Mouse (Mus musculus) heart, embryonic 15.5 days (tissue): ENCODE data around the gene Tctex1d1. TPM values are rescaled to one million over a fixed set of nuclear protein-coding genes. Genes with fewer than 3 reads are reported as not detected.

Experiments used
- ATAC-seq: fragments of 200-750 bp; cut with Nextera tagmentation; replicated peaks from 2 replicates; pipeline ENCODE4 v1.8.0; 2017; ENCODE audit warnings: low read depth, moderate TSS enrichment; ENCODE audit not compliant: insufficient number of reproducible peaks, insufficient read depth, low FRiP score
- H3K27ac ChIP-seq: fragments of 300-500 bp; sonication (generic); 2 replicates; pipeline ENCODE4 v1.5.1; 2015; ENCODE audit warnings: mild to moderate bottlenecking, inconsistent platforms
- H3K27me3 ChIP-seq: fragments of 300-500 bp; sonication (generic); 2 replicates; pipeline ENCODE4 v1.6.1; 2015; ENCODE audit warnings: inconsistent platforms
- H3K36me3 ChIP-seq: fragments of 300-500 bp; sonication (generic); 2 replicates; pipeline ENCODE4 v1.6.1; 2015; ENCODE audit warnings: mild to moderate bottlenecking, inconsistent platforms
- H3K4me1 ChIP-seq: fragments of 300-500 bp; sonication (generic); replicated peaks from 2 replicates; pipeline ENCODE4 v1.6.1; 2015; ENCODE audit warnings: inconsistent platforms
- H3K4me2 ChIP-seq: fragments of 300-500 bp; sonication (generic); 2 replicates; pipeline ENCODE4 v1.6.1; 2015; ENCODE audit warnings: inconsistent platforms, mild to moderate bottlenecking, moderate library complexity
- H3K4me3 ChIP-seq: fragments of 300-500 bp; sonication (generic); 2 replicates; pipeline ENCODE4 v1.5.1; 2015; ENCODE audit warnings: mild to moderate bottlenecking, inconsistent platforms
- H3K9ac ChIP-seq: fragments of 300-500 bp; sonication (generic); 2 replicates; pipeline ENCODE4 v1.6.1; 2015; ENCODE audit warnings: mild to moderate bottlenecking, inconsistent platforms
- H3K9me3 ChIP-seq: fragments of 300-500 bp; sonication (generic); replicated peaks from 2 replicates; pipeline ENCODE4 v1.6.1; 2016; ENCODE audit warnings: inconsistent platforms
- WGBS: fragments of 180-500 bp; shearing (Covaris S2); methylation state at CpG from one replicate; pipeline ENCODE4 v1.1.7; 2015; ENCODE audit warnings: mixed read lengths; 5-methylcytosine and 5-hydroxymethylcytosine counted together
- polyA plus RNA-seq: library from polyadenylated mRNA; unstranded; fragments of >200 nt; fragmentation: Nextera tagmentation; extraction: Ambion mirVana; gene quantifications from 2 replicates; pipeline ENCODE4 v1.2.1, GENCODE M21; 2015

The Tctex1d1 gene
- polyA plus RNA-seq = 1.1 TPM in 1 of 2 replicates, not detected in the other

- no peaks in the 10 kb centered on the region for H3K36me3 ChIP-seq
- H3K4me2 ChIP-seq = peak within 1 kb of the TSS; percentile 81
- H3K27me3 ChIP-seq = peaks cover 11% of the 10 kb centered on the region
- 4% methylated on average over 13 of the region's 13 CpGs for WGBS
- peaks cover 10% of the 10 kb centered on the region for H3K4me1 ChIP-seq
- no peak within 1 kb of the TSS for H3K27ac ChIP-seq
- 0 out of 2 replicates have a peak, but pooled peaks have one; percentile 35 for ATAC-seq
- H3K9me3 ChIP-seq = no peaks in the 10 kb centered on the region
- 0 out of 2 replicates have a peak within 1 kb of the TSS, but pooled peaks have one; percentile 8 for H3K9ac ChIP-seq
- peak within 1 kb of the TSS; percentile 44 for H3K4me3 ChIP-seq
Measured at GRCm38 (mm10) chr4:102978440-102978839, at the start of gene Tctex1d1. Gene Tctex1d1, plus strand, starts transcription at chr4:102978606.

- no peaks in the 10 kb centered on the region for H3K27me3 ChIP-seq
- WGBS = 37% methylated on average over 3 of the region's 4 CpGs
- no peak overlapping the region for H3K9ac ChIP-seq
- no peak overlapping the region for H3K4me2 ChIP-seq
- H3K27ac ChIP-seq = no peak overlapping the region
- H3K36me3 ChIP-seq = no peaks in the 10 kb centered on the region
- no peaks in the 10 kb centered on the region for H3K9me3 ChIP-seq
- H3K4me3 ChIP-seq = no peak overlapping the region
- no peaks in the 10 kb centered on the region for H3K4me1 ChIP-seq
- no peak for ATAC-seq
Measured at GRCm38 (mm10) chr4:102929491-102929890, 48.9 kb upstream of the Tctex1d1 start.

- WGBS = 71% methylated on average over 7 of the region's 7 CpGs
- no peak overlapping the region for H3K27ac ChIP-seq
- no peaks in the 10 kb centered on the region for H3K9me3 ChIP-seq
- H3K27me3 ChIP-seq = no peaks in the 10 kb centered on the region
- ATAC-seq = no peak
- H3K4me3 ChIP-seq = no peak overlapping the region
- H3K9ac ChIP-seq = no peak overlapping the region
- H3K4me2 ChIP-seq = no peak overlapping the region
- no peaks in the 10 kb centered on the region for H3K36me3 ChIP-seq
- no peaks in the 10 kb centered on the region for H3K4me1 ChIP-seq
Measured at GRCm38 (mm10) chr4:102930679-102931078, 47.7 kb upstream of the Tctex1d1 start.

GRCm38 (mm10) chr4:102940266-102940665 is 38.1 kb upstream of the Tctex1d1 start:
- H3K27me3 ChIP-seq = no peaks in the 10 kb centered on the region
- 75% methylated on average over 3 of the region's 3 CpGs for WGBS
- no peaks in the 10 kb centered on the region for H3K36me3 ChIP-seq
- ATAC-seq = no peak
- no peaks in the 10 kb centered on the region for H3K9me3 ChIP-seq
- H3K4me1 ChIP-seq = no peaks in the 10 kb centered on the region
- H3K27ac ChIP-seq = no peak overlapping the region
- no peak overlapping the region for H3K4me3 ChIP-seq
- no peak overlapping the region for H3K4me2 ChIP-seq
- no peak overlapping the region for H3K9ac ChIP-seq

- no peak overlapping the region for H3K9ac ChIP-seq
- 73% methylated on average over 4 of the region's 4 CpGs for WGBS
- H3K4me3 ChIP-seq = no peak overlapping the region
- H3K4me1 ChIP-seq = no peaks in the 10 kb centered on the region
- H3K9me3 ChIP-seq = no peaks in the 10 kb centered on the region
- no peaks in the 10 kb centered on the region for H3K36me3 ChIP-seq
- no peak for ATAC-seq
- no peaks in the 10 kb centered on the region for H3K27me3 ChIP-seq
- H3K27ac ChIP-seq = no peak overlapping the region
- H3K4me2 ChIP-seq = no peak overlapping the region
Measured at GRCm38 (mm10) chr4:102940738-102941137, 37.7 kb upstream of the Tctex1d1 start.

- H3K27ac ChIP-seq = no peak overlapping the region
- no peaks in the 10 kb centered on the region for H3K4me1 ChIP-seq
- H3K9me3 ChIP-seq = no peaks in the 10 kb centered on the region
- ATAC-seq = no peak
- H3K4me3 ChIP-seq = no peak overlapping the region
- H3K36me3 ChIP-seq = no peaks in the 10 kb centered on the region
- no peak overlapping the region for H3K4me2 ChIP-seq
- H3K9ac ChIP-seq = no peak overlapping the region
- H3K27me3 ChIP-seq = no peaks in the 10 kb centered on the region
- WGBS = 51% methylated on average over 6 of the region's 6 CpGs
Measured at GRCm38 (mm10) chr4:102944325-102944724, 34.1 kb upstream of the Tctex1d1 start.

- no peak overlapping the region for H3K4me3 ChIP-seq
- H3K9ac ChIP-seq = no peak overlapping the region
- no peak overlapping the region for H3K4me2 ChIP-seq
- H3K27ac ChIP-seq = no peak overlapping the region
- H3K4me1 ChIP-seq = peaks cover 4% of the 10 kb centered on the region; the same call in 1 of the 2 replicates
- H3K27me3 ChIP-seq = no peaks in the 10 kb centered on the region
- no peaks in the 10 kb centered on the region for H3K36me3 ChIP-seq
- no peak for ATAC-seq
- H3K9me3 ChIP-seq = no peaks in the 10 kb centered on the region
- WGBS = 59% methylated on average over 2 of the region's 2 CpGs
Measured at GRCm38 (mm10) chr4:102952476-102952875, 25.9 kb upstream of the Tctex1d1 start.

GRCm38 (mm10) chr4:102955294-102955956 is 23.0 kb upstream of the Tctex1d1 start:
- Histone ChIP-seq H3K4me2 (peak overlapping the region; percentile 45), H3K4me3 (0 out of 2 replicates have a peak overlapping the region, but pooled peaks have one; percentile 8), H3K36me3 (no peaks in the 10 kb centered on the region), H3K9me3 (no peaks in the 10 kb centered on the region), H3K27ac (no peak overlapping the region), H3K4me1 (peaks cover 4% of the 10 kb centered on the region; the same call in 1 of the 2 replicates), H3K9ac (no peak overlapping the region), H3K27me3 (no peaks in the 10 kb centered on the region)
- WGBS = 57% methylated on average over 17 of the region's 17 CpGs
- ATAC-seq = no peak

- Histone ChIP-seq H3K36me3 (no peaks in the 10 kb centered on the region), H3K4me2 (no peak overlapping the region), H3K4me3 (no peak overlapping the region), H3K9ac (no peak overlapping the region), H3K4me1 (peaks cover 4% of the 10 kb centered on the region; the same call in 1 of the 2 replicates), H3K27me3 (no peaks in the 10 kb centered on the region), H3K27ac (no peak overlapping the region), H3K9me3 (no peaks in the 10 kb centered on the region)
- WGBS = 85% methylated on average over 5 of the region's 5 CpGs
- no peak for ATAC-seq
Measured at GRCm38 (mm10) chr4:102959409-102959808, 19.0 kb upstream of the Tctex1d1 start.

- 34% methylated on average over 3 of the region's 3 CpGs for WGBS
- no peak overlapping the region for H3K4me2 ChIP-seq
Measured at GRCm38 (mm10) chr4:102964174-102964573, 14.2 kb upstream of the Tctex1d1 start.

GRCm38 (mm10) chr4:102967811-102968210 is 10.6 kb upstream of the Tctex1d1 start:
- Histone ChIP-seq H3K9me3 (no peaks in the 10 kb centered on the region), H3K27ac (no peak overlapping the region), H3K27me3 (no peaks in the 10 kb centered on the region), H3K4me1 (no peaks in the 10 kb centered on the region), H3K36me3 (no peaks in the 10 kb centered on the region), H3K4me3 (no peak overlapping the region), H3K4me2 (no peak overlapping the region), H3K9ac (no peak overlapping the region)
- 83% methylated on average over 15 of the region's 15 CpGs for WGBS
- no peak for ATAC-seq

More at GRCm38 (mm10) chr4:102964174-102964573, 14.2 kb upstream of the Tctex1d1 start:
- no peaks in the 10 kb centered on the region for H3K9me3 ChIP-seq
- no peak overlapping the region for H3K9ac ChIP-seq
- ATAC-seq = no peak
- H3K4me1 ChIP-seq = no peaks in the 10 kb centered on the region
- H3K36me3 ChIP-seq = no peaks in the 10 kb centered on the region
- no peak overlapping the region for H3K27ac ChIP-seq
- no peaks in the 10 kb centered on the region for H3K27me3 ChIP-seq
- no peak overlapping the region for H3K4me3 ChIP-seq

GRCm38 (mm10) chr4:102969599-102969998 is 8.8 kb upstream of the Tctex1d1 start:
- no peaks in the 10 kb centered on the region for H3K27me3 ChIP-seq
- H3K9me3 ChIP-seq = no peaks in the 10 kb centered on the region
- 92% methylated on average over 5 of the region's 5 CpGs for WGBS
- H3K36me3 ChIP-seq = no peaks in the 10 kb centered on the region
- H3K27ac ChIP-seq = no peak overlapping the region
- H3K4me1 ChIP-seq = no peaks in the 10 kb centered on the region
- H3K9ac ChIP-seq = no peak overlapping the region
- H3K4me2 ChIP-seq = no peak overlapping the region
- no peak for ATAC-seq
- no peak overlapping the region for H3K4me3 ChIP-seq
